Mouse (Mus musculus): ENCODE results near the gene Fads1. TPM values are rescaled to one million over a fixed set of nuclear protein-coding genes. Genes with fewer than 3 reads are reported as not detected.

The Fads1 gene
- polyA plus RNA-seq (2015; fragmentation: Nextera tagmentation; extraction: Ambion mirVana) = 17.8 and 22.6 TPM in 2 replicates

GRCm38 (mm10) chr19:10182670-10183298 lies at the start of gene Fads1:
Gene Fads1, plus strand, starts transcription at chr19:10182888.

DNA sequence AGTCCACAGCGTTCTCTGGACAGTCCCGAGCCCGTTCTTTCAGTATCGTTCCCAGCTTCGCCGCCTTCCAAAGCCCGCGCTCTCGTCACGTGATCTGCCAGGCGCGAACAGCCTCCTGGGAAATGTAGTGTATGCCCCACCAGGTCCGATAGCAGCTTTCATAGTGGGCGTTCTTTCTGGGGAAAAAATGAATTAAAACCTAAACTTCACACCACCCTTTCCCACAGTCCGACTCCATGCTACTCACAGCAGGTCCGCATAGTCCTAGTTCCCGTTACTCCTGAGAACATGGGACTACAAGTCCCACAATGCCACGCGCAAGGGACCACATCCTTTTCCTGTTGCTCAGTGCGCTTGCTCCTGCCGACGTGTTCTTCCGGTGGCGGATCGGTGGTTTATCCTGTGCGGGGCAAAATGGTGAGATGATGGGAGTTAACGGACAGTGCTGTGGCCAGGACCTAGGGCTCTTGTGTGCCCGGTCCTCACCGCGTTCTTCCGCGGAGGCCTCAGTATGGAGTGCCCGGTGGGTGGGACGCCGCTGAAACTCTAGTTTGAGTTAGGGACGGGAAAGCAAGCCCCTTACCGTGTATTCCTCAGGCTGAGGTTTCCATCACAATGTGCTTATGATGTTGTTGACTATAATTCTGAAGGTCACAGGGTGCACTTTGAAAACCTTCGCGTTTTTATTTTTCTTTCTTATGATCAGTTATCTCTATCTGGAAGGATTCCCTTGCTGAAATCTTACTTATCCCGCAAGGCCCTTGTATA lies 21.3 kb downstream of the Fads1 start, which contains the start of the genes Tmem258 and Fen1:
Gene Tmem258, plus strand, starts transcription at position 167 of the 768 bp plus-strand sequence.
Gene Fen1, minus strand, starts transcription at position 322 of the 768 bp plus-strand sequence.

DNA sequence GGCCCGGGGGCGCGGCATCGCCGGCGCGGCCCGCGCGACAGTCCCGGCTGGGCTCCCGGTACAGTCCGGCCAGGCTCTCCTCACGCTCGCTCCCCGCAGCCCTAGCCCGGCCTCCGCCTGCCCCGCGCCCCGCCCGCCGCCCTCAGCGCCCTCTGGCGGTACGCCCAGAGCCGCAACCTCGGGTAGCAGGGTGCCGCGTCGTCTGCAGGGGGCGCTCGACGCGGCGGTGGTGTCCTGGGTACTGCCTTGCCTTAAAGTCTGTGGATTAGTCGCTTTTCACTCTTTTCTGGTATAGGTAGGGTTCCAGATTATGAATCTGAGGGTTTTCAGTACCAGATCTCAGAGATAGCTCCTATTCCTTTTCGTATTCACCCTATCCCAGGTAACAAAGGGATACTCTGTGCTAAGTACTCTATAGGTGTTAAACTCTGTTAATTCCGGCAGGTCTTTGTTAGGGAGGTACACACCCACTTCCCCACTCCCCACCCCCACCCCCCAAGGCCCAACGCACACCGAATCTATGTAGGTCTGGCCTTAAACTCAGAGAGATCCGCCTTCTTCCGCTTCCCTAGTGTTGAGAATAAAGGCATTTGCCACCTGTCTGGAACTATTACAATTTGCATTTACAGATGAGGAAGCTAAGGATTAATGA lies 58.1 kb downstream of the Fads1 start, which contains the start of gene Myrf:
Gene Myrf, minus strand, starts transcription at position 95 of the 652 bp plus-strand sequence.

Small RNA genes within 50 kb of the gene (microRNA-seq; reads per million reads assigned to microRNA genes)
- gene Mir6993 = 0.21 to 0.51 reads per million in 2 experiments

Other genes starting within 250 kb of the Fads1 start
- gene Fth1, start 202.3 kb upstream of the Fads1 start, polyA plus RNA-seq (2015; fragmentation: Nextera tagmentation; extraction: Ambion mirVana) = 3,419 and 3,703 TPM in 2 replicates
- gene Best1, start 181.3 kb upstream of the Fads1 start, polyA plus RNA-seq (2015; fragmentation: Nextera tagmentation; extraction: Ambion mirVana) = 1.4 and 1.5 TPM in 2 replicates
- 28.8 and 29.3 TPM in 2 replicates for gene Rab3il1, start 181.2 kb upstream of the Fads1 start, polyA plus RNA-seq (2015; fragmentation: Nextera tagmentation; extraction: Ambion mirVana)
- 14.5 and 17.0 TPM in 2 replicates for gene Fads3, start 141.3 kb upstream of the Fads1 start, polyA plus RNA-seq (2015; fragmentation: Nextera tagmentation; extraction: Ambion mirVana)
- 11.1 and 12.7 TPM in 2 replicates for gene Fads2, start 81.1 kb upstream of the Fads1 start, polyA plus RNA-seq (2015; fragmentation: Nextera tagmentation; extraction: Ambion mirVana)
- 273 and 290 TPM in 2 replicates for gene Tmem258, start 21.1 kb downstream of the Fads1 start, polyA plus RNA-seq (2015; fragmentation: Nextera tagmentation; extraction: Ambion mirVana)
- 14.4 and 16.6 TPM in 2 replicates for gene Fen1, start 21.3 kb downstream of the Fads1 start, polyA plus RNA-seq (2015; fragmentation: Nextera tagmentation; extraction: Ambion mirVana)
- gene Myrf, start 57.9 kb downstream of the Fads1 start, polyA plus RNA-seq (2015; fragmentation: Nextera tagmentation; extraction: Ambion mirVana) = 0.06 and 0.13 TPM in 2 replicates
- 1.5 and 1.7 TPM in 2 replicates for gene Dagla, start 122.0 kb downstream of the Fads1 start, polyA plus RNA-seq (2015; fragmentation: Nextera tagmentation; extraction: Ambion mirVana)
- 0.59 and 1.6 TPM in 2 replicates for gene Syt7, start 206.2 kb downstream of the Fads1 start, polyA plus RNA-seq (2015; fragmentation: Nextera tagmentation; extraction: Ambion mirVana)

Measured in skeletal muscle tissue, postnatal 0 days (tissue).